Mouse (Mus musculus) kidney, adult 2 months (tissue): ENCODE data around the gene Osbp.
"Not testable (repeated sequence)": the region's sequence is repeated elsewhere in the genome, so short reads cannot be mapped to it uniquely, and the experiment has no call there.

ENCODE experiments used
- CTCF ChIP-seq: fragments of 200-500 bp; conservative IDR thresholded peaks from 2 replicates; pipeline ENCODE4 v1.5.1; 2011; ENCODE audit warnings: low read depth, mild to moderate bottlenecking, control low read depth, low read length, moderate library complexity, mixed read lengths; ENCODE audit not compliant: insufficient read depth, insufficient read length
- POLR2A ChIP-seq: fragments of 200-500 bp; IDR thresholded peaks from one replicate; pipeline ENCODE4 v1.6.1; 2011; ENCODE audit warnings: low read depth, low read length, control low read depth

DNA sequence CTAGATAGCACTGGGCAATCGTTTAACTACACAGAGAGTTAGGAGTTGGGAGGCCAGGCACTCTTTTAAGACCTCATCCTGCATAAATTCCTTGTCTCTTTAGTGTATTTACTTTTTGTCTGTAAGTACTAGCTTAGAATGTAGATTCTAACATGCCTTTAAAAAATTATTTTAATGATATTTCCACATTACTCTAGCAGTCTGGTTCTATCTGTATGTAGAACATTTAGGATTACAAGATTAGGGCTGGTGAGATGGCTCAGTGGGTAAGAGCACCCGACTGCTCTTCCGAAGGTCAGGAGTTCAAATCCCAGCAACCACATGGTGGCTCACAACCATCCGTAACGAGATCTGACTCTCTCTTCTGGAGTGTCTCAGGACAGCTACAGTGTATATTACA is 18.9 kb downstream of the Osbp start:
- not testable (repeated sequence) for TF ChIP-seq POLR2A, CTCF
